In the genomic region with DNA sequence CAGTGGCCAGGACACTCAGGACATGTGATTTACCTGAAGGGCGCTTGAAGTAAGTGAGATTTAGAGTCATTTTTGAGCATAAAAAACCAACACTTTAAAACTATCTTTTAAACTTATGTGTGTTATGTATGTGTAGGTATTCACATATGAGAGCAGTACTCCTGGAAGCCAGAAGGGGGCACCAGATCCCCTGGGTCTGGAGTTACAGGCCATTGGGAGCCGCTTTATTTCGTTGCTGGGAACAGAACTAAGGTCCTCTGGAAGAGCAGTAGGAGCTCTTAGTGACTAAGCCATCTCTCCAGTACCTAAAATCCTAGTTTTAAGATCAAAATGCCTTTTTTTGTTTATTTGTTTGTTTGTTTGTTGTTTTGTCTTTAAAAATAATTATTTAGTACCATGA, we compare ENCODE assay signal across 8 mouse cellular contexts.
DNase-seq lines count a peak whose midpoint lies in the region.

No protein-coding gene starts in this region.

- peak; percentile 19 to 21 for DNase-seq in cerebellum, postnatal 10 days
- no peak for DNase-seq in cerebellum, adult 11 months
- DNase-seq in kidney, postnatal 4 days, result peak; percentile 13
- DNase-seq in kidney, adult 11 months, result no peak
- DNase-seq in 416B (ENCODE audit: low read depth) (peak; percentile 1), R1 (ENCODE audit: low read depth, low spot score) (peak; percentile 53)
- DNase-seq in urinary bladder, adult 2 months (ENCODE audit: low spot score), result no peak
- no peak for DNase-seq in Muller cell, postnatal 12 days (ENCODE audit: inconsistent ontology term)

Comparison
In these comparisons a context has a peak if more than half of its experiments do, and no peak if none do; other contexts are left out.
1. DNase-seq: peak in cerebellum, postnatal 10 days (2 of 2), kidney, postnatal 4 days (2 of 2), 416B (single experiment) and R1 (single experiment); none in cerebellum, adult 11 months (single experiment), kidney, adult 11 months (single experiment), urinary bladder, adult 2 months (single experiment) and Muller cell, postnatal 12 days (single experiment).